Mouse (Mus musculus): ENCODE results near the gene Ccdc194.
A peak's percentile ranks its signal among the peaks of the same experiment; 100 is the strongest.

Ccdc194 gene

GRCm38 (mm10) chr8:71552770-71553169 lies 27.3 kb upstream of the Ccdc194 start:
- no peak for DNase-seq

- DNase-seq = no peak
Observed at GRCm38 (mm10) chr8:71550754-71551153, 25.2 kb upstream of the Ccdc194 start.

- DNase-seq = no peak
Observed at GRCm38 (mm10) chr8:71547590-71547989, 22.1 kb upstream of the Ccdc194 start.

- DNase-seq = no peak
Observed at GRCm38 (mm10) chr8:71545053-71545452, 19.5 kb upstream of the Ccdc194 start.

GRCm38 (mm10) chr8:71543755-71544154 lies 18.2 kb upstream of the Ccdc194 start:
- DNase-seq = no peak

- DNase-seq = peak; percentile 99
Observed at GRCm38 (mm10) chr8:71542632-71543343, 17.3 kb upstream of the Ccdc194 start, which contains the start of gene Mvb12a. Gene Mvb12a (plus strand): TSS chr8:71542922.

GRCm38 (mm10) chr8:71537028-71537867 lies 11.7 kb upstream of the Ccdc194 start, which contains the start of gene Bst2:
Gene Bst2 (minus strand): TSS chr8:71537456.
- peak; percentile 93 for DNase-seq

GRCm38 (mm10) chr8:71535663-71536062 lies 10.2 kb upstream of the Ccdc194 start:
- no peak for DNase-seq

- DNase-seq = no peak
Observed at GRCm38 (mm10) chr8:71534263-71534810, 8.8 kb upstream of the Ccdc194 start.

- peak; percentile 56 for DNase-seq
Observed at GRCm38 (mm10) chr8:71530735-71531467, 5.4 kb upstream of the Ccdc194 start.

GRCm38 (mm10) chr8:71528362-71529073 lies 3.0 kb upstream of the Ccdc194 start:
- peak; percentile 62 for DNase-seq

GRCm38 (mm10) chr8:71527162-71527870 lies 1.8 kb upstream of the Ccdc194 start:
- DNase-seq = no peak

- DNase-seq = no peak
Observed at GRCm38 (mm10) chr8:71526272-71526671, 761 bp upstream of the Ccdc194 start.

GRCm38 (mm10) chr8:71521634-71522033 lies 3.9 kb downstream of the Ccdc194 start:
- DNase-seq = peak; percentile 96

- DNase-seq = peak; percentile 81
Observed at GRCm38 (mm10) chr8:71519037-71519825, 6.3 kb downstream of the Ccdc194 start.

GRCm38 (mm10) chr8:71516786-71517185 lies 8.7 kb downstream of the Ccdc194 start:
- peak; percentile 65 for DNase-seq

GRCm38 (mm10) chr8:71515043-71515442 lies 10.5 kb downstream of the Ccdc194 start:
- DNase-seq = no peak

- DNase-seq = peak; percentile 63
Observed at GRCm38 (mm10) chr8:71513018-71513754, 12.3 kb downstream of the Ccdc194 start.

GRCm38 (mm10) chr8:71511644-71512043 lies 13.9 kb downstream of the Ccdc194 start, which contains the start of gene Plvap:
Gene Plvap (minus strand): TSS chr8:71511752.
- DNase-seq = peak; percentile 71

- DNase-seq = no peak
Observed at GRCm38 (mm10) chr8:71509316-71509715, 16.2 kb downstream of the Ccdc194 start.

All from kidney, postnatal 14 days (tissue).